Mouse (Mus musculus) hindbrain, embryonic 13.5 days (tissue): ENCODE measurements at regions not wholly inside any gene's neighbourhood (a gene's known extent, or its start where the extent isn't known, plus 50 kb on each side); places are given as distances from the start of the nearest gene placed in this dataset.

Source experiments
- ATAC-seq: fragments of 200-750 bp; cut with Nextera tagmentation; 2 replicates; pipeline ENCODE4 v1.8.0; 2017; ENCODE audit warnings: moderate TSS enrichment; ENCODE audit not compliant: low FRiP score
- H3K27ac ChIP-seq: fragments of 300-500 bp; sonication (generic); 2 replicates; pipeline ENCODE4 v1.5.1; 2015; ENCODE audit warnings: inconsistent platforms, mild to moderate bottlenecking, moderate library complexity
- H3K27me3 ChIP-seq: fragments of 300-500 bp; sonication (generic); 2 replicates; pipeline ENCODE4 v1.6.1; 2015; ENCODE audit warnings: mild to moderate bottlenecking, inconsistent platforms
- H3K36me3 ChIP-seq: fragments of 300-500 bp; sonication (generic); 2 replicates; pipeline ENCODE4 v1.6.1; 2015; ENCODE audit warnings: mild to moderate bottlenecking, inconsistent platforms
- H3K4me1 ChIP-seq: fragments of 300-500 bp; sonication (generic); replicated peaks from 2 replicates; pipeline ENCODE4 v1.6.1; 2015; ENCODE audit warnings: inconsistent platforms
- H3K4me2 ChIP-seq: fragments of 300-500 bp; sonication (generic); 2 replicates; pipeline ENCODE4 v1.6.1; 2015; ENCODE audit warnings: inconsistent platforms, mild to moderate bottlenecking, moderate library complexity
- H3K4me3 ChIP-seq: fragments of 300-500 bp; sonication (generic); 2 replicates; pipeline ENCODE4 v1.5.1; 2015; ENCODE audit warnings: mild to moderate bottlenecking, inconsistent platforms
- H3K9ac ChIP-seq: fragments of 300-500 bp; sonication (generic); 2 replicates; pipeline ENCODE4 v1.6.1; 2015; ENCODE audit warnings: mild to moderate bottlenecking, inconsistent platforms
- H3K9me3 ChIP-seq: fragments of 300-500 bp; sonication (generic); 2 replicates; pipeline ENCODE4 v1.6.1; 2016; ENCODE audit warnings: inconsistent platforms
- WGBS: fragments of 180-500 bp; shearing (Covaris S2); methylation state at CpG from one replicate; pipeline ENCODE4 v1.1.7; 2015; 5-methylcytosine and 5-hydroxymethylcytosine counted together

GRCm38 (mm10) chr7:71023253-71023945 is 327.9 kb downstream of the Gm10295 start:
- H3K4me2 ChIP-seq, result peak overlapping the region; percentile 63
- H3K4me3 ChIP-seq, result peak overlapping the region; percentile 37
- 6% methylated on average over 16 of the region's 16 CpGs for WGBS
- H3K4me1 ChIP-seq, result peaks cover 28% of the 10 kb centered on the region
- H3K9me3 ChIP-seq, result peaks cover 6% of the 10 kb centered on the region; the same call in 1 of the 2 replicates
- peak overlapping the region; percentile 58 for H3K9ac ChIP-seq
- peak overlapping the region; percentile 82 for H3K27ac ChIP-seq
- H3K36me3 ChIP-seq, result no peaks in the 10 kb centered on the region
- no peaks in the 10 kb centered on the region for H3K27me3 ChIP-seq
- peak; percentile 81 for ATAC-seq
